Mouse (Mus musculus): ENCODE results near the gene Gas1.

- TF ChIP-seq CTCF (conservative IDR thresholded peaks at IDR 0.05; ENCODE audit: low read length) (no peak), NANOG (IDR thresholded peaks at IDR 0.05; ENCODE audit: borderline replicate concordance, low read length) (no peak)
Measured at GRCm38 (mm10) chr13:60176776-60177105, 424 bp downstream of the Gas1 start.

All from E14TG2a.4 (cell line).